Mouse (Mus musculus) embryonic facial prominence, embryonic 11.5 days (tissue): ENCODE results near the gene Clec1b. TPM values are rescaled to one million over a fixed set of nuclear protein-coding genes. Genes with fewer than 3 reads are reported as not detected.

Source experiments
- ATAC-seq: fragments of 200-750 bp; cut with Nextera tagmentation; replicated peaks from 2 replicates; pipeline ENCODE4 v1.8.0; 2017; ENCODE audit warnings: low read depth; ENCODE audit not compliant: insufficient number of reproducible peaks, low FRiP score, low TSS enrichment
- DNase-seq: peaks from one replicate; pipeline ENCODE4 v3.0.0-alpha.2; 2015; ENCODE audit warnings: low spot score
- H3K27ac ChIP-seq: fragments of 300-500 bp; sonication (generic); replicated peaks from 2 replicates; pipeline ENCODE4 v1.5.1; 2014; ENCODE audit warnings: mild to moderate bottlenecking, low read depth, low read length, control low read depth
- H3K27me3 ChIP-seq: fragments of 300-500 bp; sonication (generic); 2 replicates; pipeline ENCODE4 v1.6.1; 2014; ENCODE audit warnings: mild to moderate bottlenecking, low read length, moderate library complexity, mixed read lengths; ENCODE audit not compliant: control insufficient read depth, insufficient read depth
- H3K36me3 ChIP-seq: fragments of 300-500 bp; sonication (generic); replicated peaks from 2 replicates; pipeline ENCODE4 v1.6.1; 2014; ENCODE audit warnings: low read depth, mild to moderate bottlenecking, low read length, moderate library complexity, mixed read lengths; ENCODE audit not compliant: control insufficient read depth, insufficient read depth
- H3K4me1 ChIP-seq: fragments of 300-500 bp; sonication (generic); 2 replicates; pipeline ENCODE4 v1.6.1; 2014; ENCODE audit warnings: low read length, mixed read lengths; ENCODE audit not compliant: control insufficient read depth, insufficient read depth
- H3K4me2 ChIP-seq: fragments of 300-500 bp; sonication (generic); 2 replicates; pipeline ENCODE4 v1.6.1; 2014; ENCODE audit warnings: low read depth, mild to moderate bottlenecking, control low read depth, low read length, moderate library complexity
- H3K4me3 ChIP-seq: fragments of 300-500 bp; sonication (generic); 2 replicates; pipeline ENCODE4 v1.5.1; 2014; ENCODE audit warnings: low read depth, low read length, control low read depth
- H3K9ac ChIP-seq: fragments of 300-500 bp; sonication (generic); replicated peaks from 2 replicates; pipeline ENCODE4 v1.6.1; 2014; ENCODE audit warnings: mild to moderate bottlenecking, control low read depth, low read length
- H3K9me3 ChIP-seq: fragments of 300-500 bp; sonication (generic); replicated peaks from 2 replicates; pipeline ENCODE4 v1.6.1; 2016; ENCODE audit warnings: mild to moderate bottlenecking, low read length, inconsistent platforms, mixed read lengths; ENCODE audit not compliant: control insufficient read depth
- WGBS: fragments of 180-500 bp; shearing (Covaris S2); extraction: QIAGEN DNeasy Blood & Tissue Kit; methylation state at CpG from one replicate; pipeline ENCODE4 v1.1.7; 2014; 5-methylcytosine and 5-hydroxymethylcytosine counted together
- polyA plus RNA-seq: library from polyadenylated mRNA; unstranded; fragments of >200 nt; fragmentation: Nextera tagmentation; extraction: Ambion mirVana; gene quantifications from 2 replicates; pipeline ENCODE4 v1.2.1, GENCODE M21; 2014

Gene Clec1b
- polyA plus RNA-seq, 1 experiment from 2014 or later, result 10.7 TPM

DNA sequence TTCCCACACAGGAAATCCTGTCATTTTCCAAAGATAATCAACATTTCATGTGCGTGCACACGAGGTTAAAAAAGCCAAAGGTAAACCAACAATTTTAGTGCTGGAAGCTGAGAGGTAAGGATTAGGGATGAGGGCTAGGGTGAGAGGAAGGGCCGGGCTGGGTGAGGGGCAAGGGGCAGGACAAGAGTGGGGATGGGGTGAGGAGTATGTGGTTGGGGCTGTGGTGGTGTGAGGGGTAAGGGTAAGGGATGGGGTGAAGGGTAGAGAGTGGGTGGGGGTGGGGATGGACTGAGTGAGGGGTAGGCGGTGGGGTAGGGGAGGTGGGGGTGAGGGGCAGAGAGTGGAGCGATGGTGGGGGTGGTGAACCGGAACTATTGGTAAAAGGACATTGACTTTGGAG is 3.4 kb upstream of the Clec1b start:
- ATAC-seq (no peak), DNase-seq (no peak)
- no peak overlapping the region for H3K27ac ChIP-seq
- H3K4me1 ChIP-seq, result no peaks in the 10 kb centered on the region
- no peaks in the 10 kb centered on the region for H3K9me3 ChIP-seq
- no peak overlapping the region for H3K9ac ChIP-seq
- H3K36me3 ChIP-seq, result no peaks in the 10 kb centered on the region
- no peak overlapping the region for H3K4me3 ChIP-seq
- no peaks in the 10 kb centered on the region for H3K27me3 ChIP-seq
- WGBS, result 63% methylated on average over 6 of the region's 6 CpGs
- no peak overlapping the region for H3K4me2 ChIP-seq

DNA sequence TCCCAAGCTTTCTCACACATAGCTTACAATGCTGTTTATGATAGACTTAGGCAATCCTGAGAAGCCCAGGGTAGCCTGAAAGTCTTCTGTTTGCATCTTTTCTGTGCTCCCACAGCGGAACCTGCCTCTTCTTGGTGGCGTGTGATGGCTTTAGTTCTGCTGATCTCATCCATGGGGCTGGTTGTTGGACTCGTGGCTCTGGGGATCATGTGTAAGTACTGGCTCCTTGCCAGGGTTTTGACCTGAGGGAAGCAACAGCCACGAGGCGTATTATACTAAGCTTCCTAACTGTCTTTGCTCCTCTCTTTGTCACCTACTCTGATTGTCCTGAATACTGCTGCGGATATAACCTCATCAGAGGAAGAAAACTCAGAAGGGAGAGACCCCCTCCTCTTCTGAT is 2.8 kb downstream of the Clec1b start:
- no peak for DNase-seq
- Histone ChIP-seq H3K4me1 (no peaks in the 10 kb centered on the region), H3K27me3 (no peaks in the 10 kb centered on the region), H3K27ac (no peak overlapping the region), H3K9ac (no peak overlapping the region), H3K4me2 (no peak overlapping the region), H3K4me3 (no peak overlapping the region), H3K36me3 (no peaks in the 10 kb centered on the region), H3K9me3 (no peaks in the 10 kb centered on the region)
- no peak for ATAC-seq
- 61% methylated on average over 6 of the region's 6 CpGs for WGBS

DNA sequence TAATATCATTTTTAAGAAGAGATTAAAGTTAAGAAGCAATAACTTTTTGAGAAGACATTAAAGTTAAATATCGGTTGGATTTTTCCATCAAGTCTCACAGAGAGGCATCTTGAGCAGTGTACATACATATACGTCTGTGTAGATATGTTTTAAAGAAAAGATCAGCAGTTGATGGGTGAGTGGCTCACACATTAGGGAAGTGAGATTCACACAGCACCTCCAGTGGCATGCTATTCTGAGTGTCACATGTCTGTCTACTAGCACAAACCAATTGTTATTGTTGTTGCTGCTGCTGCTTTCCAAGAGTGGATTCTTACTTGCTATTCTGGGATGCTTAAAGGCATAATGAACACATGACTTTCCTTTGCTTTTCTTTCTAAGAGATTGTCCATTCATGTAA is 5.3 kb downstream of the Clec1b start:
- WGBS, result 89% methylated on average over 2 of the region's 2 CpGs
- Histone ChIP-seq H3K27ac (no peak overlapping the region), H3K4me1 (no peaks in the 10 kb centered on the region), H3K4me3 (no peak overlapping the region), H3K9ac (no peak overlapping the region), H3K27me3 (no peaks in the 10 kb centered on the region), H3K9me3 (no peaks in the 10 kb centered on the region), H3K4me2 (no peak overlapping the region), H3K36me3 (no peaks in the 10 kb centered on the region)
- ATAC-seq (no peak), DNase-seq (no peak)

GRCm38 (mm10) chr6:129403391-129403790 is 6.3 kb downstream of the Clec1b start:
- WGBS, result 86% methylated on average over 6 of the region's 6 CpGs
- no peak for DNase-seq
- ATAC-seq, result no peak

DNA sequence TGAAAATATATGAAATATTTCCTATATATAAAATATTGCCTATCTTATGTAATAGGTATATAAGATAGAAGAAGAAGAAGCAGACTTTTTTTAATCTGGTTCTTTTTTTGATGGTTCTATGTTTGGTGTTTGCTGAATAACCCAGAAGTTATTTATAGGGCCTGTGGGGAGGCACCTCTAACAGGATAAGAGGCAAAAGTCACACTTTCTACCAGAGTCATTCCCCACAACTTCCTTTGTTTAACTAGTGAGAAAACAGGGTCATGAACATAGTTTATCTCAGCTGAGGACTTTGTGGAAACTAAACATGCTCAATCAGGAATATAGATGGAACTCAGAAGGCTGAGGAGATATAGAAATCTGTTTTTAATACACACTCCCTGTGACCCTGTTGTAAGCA is 8.9 kb downstream of the Clec1b start:
- DNase-seq (no peak), ATAC-seq (no peak)
- no peaks in the 10 kb centered on the region for H3K4me1 ChIP-seq
- no peaks in the 10 kb centered on the region for H3K36me3 ChIP-seq
- no peak overlapping the region for H3K4me3 ChIP-seq
- H3K9me3 ChIP-seq, result no peaks in the 10 kb centered on the region
- no peaks in the 10 kb centered on the region for H3K27me3 ChIP-seq
- H3K4me2 ChIP-seq, result no peak overlapping the region
- H3K27ac ChIP-seq, result no peak overlapping the region
- H3K9ac ChIP-seq, result no peak overlapping the region

More at GRCm38 (mm10) chr6:129403391-129403790, 6.3 kb downstream of the Clec1b start:
- Histone ChIP-seq H3K36me3 (no peaks in the 10 kb centered on the region), H3K27me3 (no peaks in the 10 kb centered on the region), H3K4me3 (no peak overlapping the region), H3K4me2 (no peak overlapping the region), H3K27ac (no peak overlapping the region), H3K4me1 (no peaks in the 10 kb centered on the region), H3K9ac (no peak overlapping the region), H3K9me3 (no peaks in the 10 kb centered on the region)

GRCm38 (mm10) chr6:129407324-129407723 is 10.2 kb downstream of the Clec1b start:
- no peak for DNase-seq
- WGBS, result 44% methylated on average over 2 of the region's 2 CpGs
- no peaks in the 10 kb centered on the region for H3K9me3 ChIP-seq
- ATAC-seq, result no peak
- H3K4me1 ChIP-seq, result no peaks in the 10 kb centered on the region
- H3K4me2 ChIP-seq, result no peak overlapping the region
- H3K4me3 ChIP-seq, result no peak overlapping the region
- no peak overlapping the region for H3K27ac ChIP-seq
- no peak overlapping the region for H3K9ac ChIP-seq
- H3K36me3 ChIP-seq, result no peaks in the 10 kb centered on the region
- no peaks in the 10 kb centered on the region for H3K27me3 ChIP-seq

- H3K4me3 ChIP-seq, result no peak within 1 kb of the TSS
- DNase-seq (no peak), ATAC-seq (no peak)
- no peaks in the 10 kb centered on the region for H3K27me3 ChIP-seq
- H3K9ac ChIP-seq, result no peak within 1 kb of the TSS
- H3K36me3 ChIP-seq, result no peaks in the 10 kb centered on the region
- 95% methylated on average over 2 of the region's 2 CpGs for WGBS
- no peak within 1 kb of the TSS for H3K4me2 ChIP-seq
- no peaks in the 10 kb centered on the region for H3K4me1 ChIP-seq
- no peaks in the 10 kb centered on the region for H3K9me3 ChIP-seq
- H3K27ac ChIP-seq, result no peak within 1 kb of the TSS
Observed at GRCm38 (mm10) chr6:129408562-129408961, 11.5 kb downstream of the Clec1b start, which contains the start of gene Clec9a. TSS of gene Clec9a (plus strand) at chr6:129408862.

DNA sequence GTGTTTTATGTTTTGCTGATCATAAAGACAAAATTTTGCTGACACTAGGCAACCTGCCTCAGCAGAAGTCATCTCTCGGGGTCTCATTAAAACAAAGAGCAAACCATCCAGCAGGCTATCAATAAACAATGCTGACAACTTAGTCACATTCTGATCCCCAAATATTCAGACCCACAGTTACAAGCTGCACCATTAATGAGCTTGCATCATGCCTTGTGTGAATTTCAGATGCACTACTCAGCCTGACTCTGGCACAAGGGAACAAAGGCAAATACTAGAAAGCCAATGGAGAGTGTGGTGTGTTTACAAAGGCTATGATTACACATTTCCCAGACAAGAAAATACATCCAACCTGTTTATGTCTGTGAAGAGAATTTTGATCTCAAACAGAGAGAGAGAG is 17.1 kb downstream of the Clec1b start:
- Histone ChIP-seq H3K4me2 (no peak overlapping the region), H3K4me1 (no peaks in the 10 kb centered on the region), H3K4me3 (no peak overlapping the region), H3K27me3 (no peaks in the 10 kb centered on the region), H3K27ac (no peak overlapping the region), H3K9ac (no peak overlapping the region), H3K36me3 (no peaks in the 10 kb centered on the region), H3K9me3 (no peaks in the 10 kb centered on the region)
- 79% methylated on average over 1 of the region's 1 CpGs for WGBS
- no peak for DNase-seq
- ATAC-seq, result no peak
